Mouse (Mus musculus) adrenal gland, postnatal 36 days (tissue): ENCODE measurements around the gene Tmem266. TPM values are rescaled to one million over a fixed set of nuclear protein-coding genes. Genes with fewer than 3 reads are reported as not detected.

ENCODE experiments used
- DNase-seq, 2 experiments: peaks; one replicate each; pipeline ENCODE4 v3.0.0; 2021; ENCODE audit warnings: mixed read lengths in 1 of 2
- long read RNA-seq, 2 experiments: library from polyadenylated mRNA; stranded (forward); transcript quantifications; one replicate each; pipeline ENCODE4 v2.0.0; 2021; ENCODE audit warnings: borderline sequencing depth in 2 of 2
- total RNA-seq, 2 experiments: library from RNA; stranded (reverse); gene quantifications; 2 replicates each; pipeline ENCODE4 v1.2.3; 2021

Gene Tmem266
- under 1 TPM; 0.40 to 0.63 TPM for total RNA-seq
- long read RNA-seq, experiment 1, partial matches to known transcripts = 1 of 2 reads
- long read RNA-seq, experiment 1, other reads (novel, unspliced or antisense) = 1 of 2 reads
- long read RNA-seq, experiment 2 = 0 reads

GRCm38 (mm10) chr9:55326515-55327233 is at the start of gene Tmem266, which contains the start of gene Nrg4:
Gene Tmem266, plus strand, starts transcription at chr9:55326913.
Gene Nrg4, minus strand, starts transcription at chr9:55326844.
- DNase-seq = peak; percentile 85 to 89

GRCm38 (mm10) chr9:55277562-55277961 is 49.2 kb upstream of the Tmem266 start:
- DNase-seq = peak; percentile 76

DNA sequence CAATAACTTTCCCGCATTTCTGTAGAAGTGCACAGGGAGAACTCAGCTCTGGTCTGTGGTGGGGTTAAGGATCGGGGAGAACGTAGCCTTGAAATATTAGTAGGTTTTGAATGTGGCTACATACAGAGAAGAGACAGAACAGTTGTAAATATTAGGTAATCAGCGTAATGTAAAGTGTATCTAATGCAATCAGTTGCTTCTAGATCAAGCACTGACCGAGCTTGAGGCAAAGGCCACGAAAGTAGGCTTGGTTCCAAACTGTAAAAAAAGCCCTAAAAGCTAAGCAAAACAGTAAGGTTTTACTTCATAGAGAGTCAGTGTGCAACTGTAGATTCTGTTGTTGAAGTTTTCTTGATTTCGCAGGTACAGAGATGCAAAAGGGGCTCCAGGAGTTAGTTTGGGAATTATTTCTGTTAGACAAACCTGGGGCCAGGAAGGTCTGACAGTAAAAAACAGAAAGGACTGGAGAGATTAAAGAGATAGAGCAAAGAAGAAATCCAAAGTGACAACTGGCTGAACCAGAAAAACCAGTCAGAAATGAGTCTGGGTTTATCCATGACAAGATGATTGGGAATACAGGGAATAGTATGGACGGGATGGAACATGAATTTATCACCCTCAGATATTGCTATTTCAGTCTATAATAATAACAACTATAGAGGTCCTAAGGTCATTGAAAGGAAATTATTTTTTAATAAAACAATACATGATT is 47.4 kb upstream of the Tmem266 start:
- DNase-seq = no peak

- DNase-seq = peak; percentile 49 to 59
Measured at GRCm38 (mm10) chr9:55283516-55283915, 43.2 kb upstream of the Tmem266 start.

GRCm38 (mm10) chr9:55285197-55285596 is 41.5 kb upstream of the Tmem266 start:
- DNase-seq = no peak

DNA sequence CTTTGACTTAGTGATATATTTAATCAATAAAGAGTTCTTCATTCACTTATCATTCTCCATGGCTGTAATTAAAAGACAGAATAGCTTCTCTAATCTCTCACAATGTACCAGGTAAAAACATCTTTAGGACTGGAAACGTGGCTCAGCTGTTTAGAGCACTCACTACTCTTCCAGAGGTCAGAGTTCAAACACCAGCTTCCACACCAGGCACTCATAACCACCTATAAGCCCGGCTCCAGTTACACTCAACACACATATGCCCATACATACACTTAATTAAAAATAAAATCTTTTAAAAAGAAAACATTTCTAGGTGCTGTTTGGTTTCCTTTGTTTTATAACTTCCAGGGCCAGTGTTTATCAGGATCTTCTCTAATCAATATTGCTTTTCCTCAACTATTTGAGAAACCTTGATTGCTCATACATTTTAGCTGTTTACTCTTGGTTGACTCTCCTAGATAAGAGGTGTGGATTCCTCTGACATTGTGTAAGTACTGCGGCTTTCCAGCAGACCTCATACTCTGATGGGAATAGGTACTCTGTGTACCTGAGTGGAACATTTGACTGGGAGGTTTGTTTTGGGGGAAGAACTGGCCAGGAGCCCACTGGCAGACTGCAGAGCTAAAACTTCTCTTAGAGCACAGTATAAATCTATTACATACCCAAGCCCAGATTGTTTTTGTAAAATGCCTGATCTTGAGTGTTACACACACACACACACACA is 37.1 kb upstream of the Tmem266 start:
- no peak for DNase-seq

- no peak for DNase-seq
Measured at GRCm38 (mm10) chr9:55291966-55292365, 34.7 kb upstream of the Tmem266 start.

DNA sequence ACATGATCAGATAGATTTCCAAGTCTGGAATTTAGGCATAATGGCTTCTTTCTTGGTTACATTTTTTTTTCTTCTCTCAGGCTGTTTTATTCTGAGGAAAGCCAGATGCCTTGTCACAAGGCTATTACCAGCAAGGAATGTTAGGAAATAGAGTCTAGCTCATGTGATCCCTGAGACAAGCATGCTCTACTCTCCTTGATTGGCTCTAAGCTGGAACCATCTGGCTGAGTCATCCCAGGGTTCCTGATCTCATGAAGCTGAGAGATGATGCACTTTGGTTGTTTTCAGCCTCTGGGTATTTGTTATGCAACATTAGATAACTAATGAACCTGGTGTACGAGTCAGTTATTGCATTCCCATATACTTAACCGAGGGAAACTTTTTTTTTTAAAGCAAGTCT is 30.5 kb upstream of the Tmem266 start:
- DNase-seq = peak in 1 of 2 experiments; percentile 19

DNA sequence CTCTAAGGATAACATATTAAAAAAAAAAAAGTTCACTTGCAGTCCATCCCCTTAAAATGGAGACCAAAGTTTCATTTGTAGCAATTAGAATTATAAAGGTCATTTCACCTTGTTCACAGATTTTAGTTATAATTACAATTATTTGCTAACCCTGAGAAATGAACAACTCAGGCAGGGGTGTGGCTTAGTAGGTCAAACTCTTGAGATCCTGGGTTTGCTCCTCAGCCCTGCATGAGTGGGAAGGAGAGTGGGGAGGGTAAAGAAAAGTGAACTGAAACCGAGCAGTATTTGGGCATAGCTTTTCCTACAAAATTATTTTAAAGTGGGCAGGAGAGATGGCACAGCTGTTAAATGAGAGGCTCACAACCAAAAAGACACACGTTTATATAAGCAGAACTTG is 19.6 kb upstream of the Tmem266 start:
- no peak for DNase-seq

DNA sequence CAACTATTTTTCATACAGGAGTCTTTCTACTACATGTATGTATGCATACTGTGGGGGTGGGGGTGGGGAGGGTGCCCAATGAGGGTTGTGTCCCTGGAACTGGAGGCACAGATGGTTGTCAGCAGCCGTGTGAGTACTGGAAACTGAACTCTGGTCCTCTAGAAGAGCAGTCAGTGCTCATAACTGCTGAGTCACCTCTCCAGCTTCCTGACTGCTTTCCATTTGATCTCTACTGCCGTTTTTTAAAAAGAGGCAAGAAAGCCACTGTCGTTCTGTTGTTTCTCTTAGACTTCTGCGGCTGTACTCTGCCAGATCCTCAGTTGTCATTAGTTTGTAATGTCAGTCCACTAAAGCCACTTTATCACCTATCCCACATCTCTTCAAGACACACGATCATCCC is 19.2 kb upstream of the Tmem266 start:
- no peak for DNase-seq

- DNase-seq = no peak
Measured at GRCm38 (mm10) chr9:55308455-55308854, 18.3 kb upstream of the Tmem266 start.

- DNase-seq = peak; percentile 62 to 82
Measured at GRCm38 (mm10) chr9:55311560-55311959, 15.2 kb upstream of the Tmem266 start.

- no peak for DNase-seq
Measured at GRCm38 (mm10) chr9:55313619-55314261, 13.0 kb upstream of the Tmem266 start.

GRCm38 (mm10) chr9:55322641-55323040 is 4.1 kb upstream of the Tmem266 start:
- DNase-seq = no peak

- no peak for DNase-seq
Measured at GRCm38 (mm10) chr9:55324085-55324484, 2.6 kb upstream of the Tmem266 start.

- DNase-seq = no peak
Measured at GRCm38 (mm10) chr9:55324516-55324915, 2.2 kb upstream of the Tmem266 start.

DNA sequence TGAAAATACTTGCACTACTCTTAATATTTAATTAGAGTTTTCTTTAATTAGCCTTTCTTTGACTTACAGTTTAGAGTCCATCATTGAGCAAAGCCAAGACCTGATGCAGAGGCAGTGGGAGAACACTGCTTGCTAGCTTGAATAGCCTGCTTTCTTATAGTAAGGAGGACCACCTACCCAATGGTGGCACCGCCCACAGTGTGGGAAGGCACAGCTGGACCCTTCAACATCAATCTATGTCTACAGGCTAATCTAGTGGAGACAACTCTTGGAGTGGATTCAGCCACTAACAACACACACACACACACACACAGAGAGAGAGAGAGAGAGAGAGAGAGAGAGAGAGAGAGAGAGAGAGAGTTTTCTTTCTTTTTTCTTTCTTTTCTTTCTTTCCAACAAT is 1.7 kb upstream of the Tmem266 start:
- DNase-seq = no peak

GRCm38 (mm10) chr9:55325564-55326514 is 874 bp upstream of the Tmem266 start:
- DNase-seq = no peak

DNA sequence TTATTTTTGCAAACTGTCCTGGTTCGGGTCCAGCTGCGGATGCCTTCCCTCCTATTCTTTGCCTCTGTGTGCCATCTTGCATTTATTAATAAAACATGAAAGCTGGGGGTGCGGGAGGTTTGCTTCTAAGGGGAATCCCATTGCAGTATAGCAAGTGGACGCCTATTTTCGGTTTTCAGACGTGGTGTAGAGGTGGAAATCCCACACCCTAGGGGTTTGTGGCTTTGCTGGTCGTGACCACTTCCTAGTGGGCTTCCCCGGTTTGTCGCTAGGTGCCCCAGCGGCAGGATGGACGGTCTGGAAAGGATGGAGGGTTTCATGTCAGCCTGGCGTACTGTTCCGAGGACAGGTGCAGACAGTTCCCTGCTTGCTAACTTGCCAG is 512 bp downstream of the Tmem266 start:
- peak in 1 of 2 experiments; percentile 7 for DNase-seq

DNA sequence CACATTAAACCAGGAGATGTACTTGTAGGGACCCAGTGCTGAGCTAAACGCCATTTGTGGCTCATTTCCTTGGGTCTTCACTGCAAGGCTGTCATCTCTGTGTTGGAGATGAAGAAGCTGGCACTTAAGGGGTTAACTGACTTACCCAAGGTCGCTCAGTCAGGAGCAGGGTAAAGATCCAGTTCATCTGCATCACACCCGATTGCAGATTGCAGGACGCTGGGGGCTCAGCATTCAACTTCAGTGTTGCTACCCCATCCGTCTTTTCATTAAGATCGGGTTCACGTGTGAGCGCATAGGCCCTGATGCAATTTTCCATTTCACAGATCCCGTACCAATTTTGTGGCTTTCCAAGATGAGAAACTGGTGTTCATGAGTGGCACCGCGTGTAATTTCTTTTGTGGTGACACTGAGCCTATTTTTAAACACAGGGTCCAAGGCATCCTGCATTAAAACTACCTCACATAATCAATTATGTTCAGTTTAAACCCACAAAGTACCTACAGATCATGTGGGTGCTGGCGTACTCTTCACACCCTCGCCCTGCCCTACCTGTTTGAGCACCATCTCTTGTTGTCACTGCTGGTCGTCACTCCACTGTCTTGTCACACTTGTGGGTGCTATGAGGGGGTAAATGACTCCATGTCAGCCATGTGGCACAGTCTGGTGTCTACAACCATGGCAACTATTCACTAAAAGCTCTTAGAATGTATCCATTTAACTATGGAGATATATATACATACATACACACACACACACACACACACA is 1.6 kb downstream of the Tmem266 start:
- DNase-seq = no peak
